Mouse (Mus musculus) kidney, embryonic 15.5 days (tissue): ENCODE results near the gene Syne4. TPM values are rescaled to one million over a fixed set of nuclear protein-coding genes. Genes with fewer than 3 reads are reported as not detected.

ENCODE experiments used
- ATAC-seq: fragments of 200-750 bp; cut with Nextera tagmentation; replicated peaks from 2 replicates; pipeline ENCODE4 v1.8.0; 2017; ENCODE audit warnings: moderate TSS enrichment; ENCODE audit not compliant: low FRiP score
- H3K27ac ChIP-seq: fragments of 300-500 bp; sonication (generic); 2 replicates; pipeline ENCODE4 v1.5.1; 2015; ENCODE audit warnings: mild to moderate bottlenecking, inconsistent platforms
- H3K27me3 ChIP-seq: fragments of 300-500 bp; sonication (generic); 2 replicates; pipeline ENCODE4 v1.6.1; 2015; ENCODE audit warnings: inconsistent platforms
- H3K36me3 ChIP-seq: fragments of 300-500 bp; sonication (generic); 2 replicates; pipeline ENCODE4 v1.6.1; 2015; ENCODE audit warnings: inconsistent platforms
- H3K4me1 ChIP-seq: fragments of 300-500 bp; sonication (generic); 2 replicates; pipeline ENCODE4 v1.6.1; 2015; ENCODE audit warnings: inconsistent platforms
- H3K4me2 ChIP-seq: fragments of 300-500 bp; sonication (generic); 2 replicates; pipeline ENCODE4 v1.6.1; 2015; ENCODE audit warnings: moderate library complexity, mild to moderate bottlenecking, inconsistent platforms
- H3K4me3 ChIP-seq: fragments of 300-500 bp; sonication (generic); replicated peaks from 2 replicates; pipeline ENCODE4 v1.5.1; 2015; ENCODE audit warnings: mild to moderate bottlenecking, inconsistent platforms
- H3K9ac ChIP-seq: fragments of 300-500 bp; sonication (generic); 2 replicates; pipeline ENCODE4 v1.6.1; 2015; ENCODE audit warnings: mild to moderate bottlenecking, inconsistent platforms
- H3K9me3 ChIP-seq: fragments of 300-500 bp; sonication (generic); replicated peaks from 2 replicates; pipeline ENCODE4 v1.6.1; 2016; ENCODE audit warnings: inconsistent platforms
- WGBS: fragments of 180-500 bp; shearing (Covaris S2); methylation state at CpG from one replicate; pipeline ENCODE4 v1.1.7; 2015; ENCODE audit warnings: mixed read lengths; 5-methylcytosine and 5-hydroxymethylcytosine counted together
- polyA plus RNA-seq: library from polyadenylated mRNA; unstranded; fragments of >200 nt; fragmentation: Nextera tagmentation; extraction: Ambion mirVana; gene quantifications from 2 replicates; pipeline ENCODE4 v1.2.1, GENCODE M21; 2015

The Syne4 gene
- polyA plus RNA-seq, 1 experiment from 2014 or later = 97.7 TPM

DNA sequence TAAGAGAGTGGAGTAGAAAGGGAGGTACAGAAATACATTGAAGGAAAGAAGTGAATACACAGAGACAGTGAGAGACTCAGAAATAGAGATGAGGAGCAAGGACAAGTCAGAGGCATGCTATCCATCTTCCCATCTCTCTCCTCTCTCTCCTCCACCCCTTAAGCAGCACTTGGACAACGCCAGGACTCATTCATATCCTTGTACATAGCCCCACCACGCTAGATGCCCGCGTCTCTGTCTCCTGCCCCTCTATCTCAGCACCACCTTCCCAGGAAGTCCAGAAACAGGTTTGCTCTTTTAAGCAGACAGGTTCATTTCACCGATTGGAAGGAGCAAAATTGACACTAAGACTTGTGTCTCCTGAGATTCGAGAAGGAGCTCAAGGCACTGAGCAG lies 48.7 kb downstream of the Syne4 start:
- peak overlapping the region; percentile 80 for H3K9ac ChIP-seq
- ATAC-seq = no peak

DNA sequence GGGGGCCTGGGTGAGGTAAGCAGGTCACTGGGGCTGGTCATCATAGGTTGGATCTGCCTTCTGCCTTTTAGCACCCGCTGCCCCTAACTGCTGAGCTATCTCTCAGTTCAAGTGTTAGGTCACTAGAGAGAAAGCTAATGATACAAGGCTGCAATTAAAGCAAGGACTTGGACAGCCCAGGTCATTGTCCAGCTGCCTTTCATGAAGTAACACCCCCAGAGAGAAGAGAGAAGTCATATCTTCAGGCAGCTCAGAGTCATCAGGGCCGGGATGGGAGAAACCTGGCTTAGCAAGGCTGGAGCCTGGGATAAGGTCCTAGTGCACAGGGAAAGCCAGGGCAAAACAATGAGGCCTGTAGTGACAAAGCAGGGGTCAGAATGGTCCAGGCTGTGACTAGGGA lies 52.9 kb downstream of the Syne4 start:
- Histone ChIP-seq H3K36me3 (no peaks in the 10 kb centered on the region), H3K4me1 (peaks cover 9% of the 10 kb centered on the region), H3K9ac (no peak overlapping the region), H3K27me3 (peaks cover 12% of the 10 kb centered on the region), H3K27ac (no peak overlapping the region), H3K4me3 (no peak overlapping the region), H3K4me2 (no peak overlapping the region), H3K9me3 (no peaks in the 10 kb centered on the region)
- WGBS = 72% methylated on average over 2 of the region's 2 CpGs
- no peak for ATAC-seq

More for the DNA sequence above, 48.7 kb downstream of the Syne4 start:
- Histone ChIP-seq H3K9me3 (no peaks in the 10 kb centered on the region), H3K4me3 (peak overlapping the region; percentile 70), H3K27me3 (peaks cover 12% of the 10 kb centered on the region), H3K4me1 (peaks cover 48% of the 10 kb centered on the region), H3K4me2 (peak overlapping the region; percentile 85), H3K36me3 (peaks cover 10% of the 10 kb centered on the region), H3K27ac (no peak overlapping the region)
- 68% methylated on average over 6 of the region's 6 CpGs for WGBS

Other genes starting within 250 kb of the Syne4 start
- gene Zfp82, start 241.9 kb upstream of the Syne4 start, polyA plus RNA-seq = 3.9 and 5.5 TPM in 2 replicates
- 1.1 and 2.4 TPM in 2 replicates for gene Gm26920, start 224.4 kb upstream of the Syne4 start, polyA plus RNA-seq
- 12.2 and 15.9 TPM in 2 replicates for gene Zfp566, start 224.3 kb upstream of the Syne4 start, polyA plus RNA-seq
- gene Zfp260, start 220.0 kb upstream of the Syne4 start, polyA plus RNA-seq = 109 and 114 TPM in 2 replicates
- gene Zfp382, start 192.9 kb upstream of the Syne4 start, polyA plus RNA-seq = 8.6 and 8.7 TPM in 2 replicates
- 17.8 and 20.2 TPM in 2 replicates for gene Zfp146, start 145.1 kb upstream of the Syne4 start, polyA plus RNA-seq
- gene Cox7a1, start 130.7 kb upstream of the Syne4 start, polyA plus RNA-seq = 11.1 and 11.7 TPM in 2 replicates
- gene Capns1, start 116.0 kb upstream of the Syne4 start, polyA plus RNA-seq = 90.8 and 98.8 TPM in 2 replicates
- 148 and 152 TPM in 2 replicates for gene Polr2i, start 82.9 kb upstream of the Syne4 start, polyA plus RNA-seq
- gene Tbcb, start 82.5 kb upstream of the Syne4 start, polyA plus RNA-seq = 174 and 190 TPM in 2 replicates
- not detected in 2 replicates for gene Ovol3, start 79.1 kb upstream of the Syne4 start, polyA plus RNA-seq
- gene Thap8, start 34.7 kb upstream of the Syne4 start, polyA plus RNA-seq = 0.59 and 0.61 TPM in 2 replicates
- gene Wdr62, start 34.4 kb upstream of the Syne4 start, polyA plus RNA-seq = 8.6 and 9.9 TPM in 2 replicates
- gene Clip3, start 23.1 kb upstream of the Syne4 start, polyA plus RNA-seq = 33.3 and 36.5 TPM in 2 replicates
- 94.7 and 95.7 TPM in 2 replicates for gene Alkbh6, start 6.1 kb upstream of the Syne4 start, polyA plus RNA-seq
- gene E130208F15Rik, start 6.9 kb downstream of the Syne4 start, polyA plus RNA-seq = 2.6 TPM in 1 of 2 replicates, not detected in the other
- gene Sdhaf1, start 9.1 kb downstream of the Syne4 start, polyA plus RNA-seq = 17.3 and 18.7 TPM in 2 replicates
- gene Lrfn3, start 48.0 kb downstream of the Syne4 start, polyA plus RNA-seq = 6.5 and 7.2 TPM in 2 replicates
- 33.8 and 37.9 TPM in 2 replicates for gene Tyrobp, start 99.0 kb downstream of the Syne4 start, polyA plus RNA-seq
- 0.64 and 1.5 TPM in 2 replicates for gene Hcst, start 105.0 kb downstream of the Syne4 start, polyA plus RNA-seq
- 1.3 and 2.0 TPM in 2 replicates for gene Nfkbid, start 106.9 kb downstream of the Syne4 start, polyA plus RNA-seq
- gene Aplp1, start 130.7 kb downstream of the Syne4 start, polyA plus RNA-seq = 24.1 and 28.6 TPM in 2 replicates
- gene Kirrel2, start 142.9 kb downstream of the Syne4 start, polyA plus RNA-seq = 0.54 and 0.77 TPM in 2 replicates
- 3.6 and 4.8 TPM in 2 replicates for gene Nphs1, start 143.5 kb downstream of the Syne4 start, polyA plus RNA-seq
- gene Prodh2, start 178.8 kb downstream of the Syne4 start, polyA plus RNA-seq = 12.8 and 14.4 TPM in 2 replicates
- 11.7 and 16.0 TPM in 2 replicates for gene Arhgap33, start 220.3 kb downstream of the Syne4 start, polyA plus RNA-seq
- 12.8 and 20.1 TPM in 2 replicates for gene Hspb6, start 237.4 kb downstream of the Syne4 start, polyA plus RNA-seq
- 14.1 and 18.6 TPM in 2 replicates for gene Proser3, start 237.5 kb downstream of the Syne4 start, polyA plus RNA-seq
- gene Lin37, start 245.0 kb downstream of the Syne4 start, polyA plus RNA-seq = 37.6 and 40.5 TPM in 2 replicates
- gene U2af1l4, start 248.5 kb downstream of the Syne4 start, polyA plus RNA-seq = 94.8 and 102 TPM in 2 replicates
- 15.0 and 17.0 TPM in 2 replicates for gene Gm49396, start 248.5 kb downstream of the Syne4 start, polyA plus RNA-seq
- gene Psenen, start 248.8 kb downstream of the Syne4 start, polyA plus RNA-seq = 152 TPM in 2 replicates